Mouse (Mus musculus) small intestine, adult 2 months (tissue): ENCODE results near the gene Stk36.

ENCODE experiments used
- CTCF ChIP-seq: fragments of 200-500 bp; IDR thresholded peaks from 2 replicates; pipeline ENCODE4 v1.5.1; 2012; ENCODE audit warnings: low read depth, mild to moderate bottlenecking, control low read depth, inconsistent platforms, low read length, moderate library complexity, mixed read lengths; ENCODE audit not compliant: insufficient replicate concordance, insufficient read length; ENCODE audit errors: extremely low read depth
- POLR2A ChIP-seq: fragments of 200-500 bp; IDR thresholded peaks from 2 replicates; pipeline ENCODE4 v1.6.1; 2012; ENCODE audit warnings: low read depth, mild to moderate bottlenecking, control low read depth, inconsistent platforms, low read length, moderate library complexity

DNA sequence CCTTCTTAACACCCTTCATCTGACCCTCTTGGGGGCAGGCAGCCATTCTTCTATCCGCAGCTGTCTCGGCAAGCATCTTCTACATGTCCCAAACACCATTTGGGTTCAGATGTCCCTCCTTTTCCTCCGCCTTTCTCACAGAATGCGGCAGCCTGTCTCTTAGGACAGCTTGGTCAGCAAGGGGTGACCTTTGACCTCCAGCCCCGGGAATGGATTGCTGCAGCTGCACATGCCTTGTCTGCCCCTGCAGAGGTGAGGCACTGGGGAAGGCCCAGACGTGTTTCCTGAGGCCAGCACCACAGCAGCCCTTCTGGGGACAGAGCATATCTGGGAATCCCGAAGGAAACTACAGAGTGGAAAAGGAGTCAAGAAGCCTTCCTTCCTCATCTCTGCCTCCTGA lies 26.8 kb downstream of the Stk36 start:
- TF ChIP-seq CTCF (no peak), POLR2A (no peak)
